Mouse (Mus musculus) forelimb bud, embryonic 11.5 days (tissue): ENCODE measurements around the gene Cd300lb.

ENCODE experiments used
- DNase-seq: peaks from one replicate; pipeline ENCODE4 v3.0.0-alpha.2; 2012; ENCODE audit warnings: low read depth, low spot score

The Cd300lb gene

GRCm38 (mm10) chr11:114884380-114885100 is 49.6 kb downstream of the Cd300lb start:
- no peak for DNase-seq

- no peak for DNase-seq
Observed at GRCm38 (mm10) chr11:114883251-114883789, 50.9 kb downstream of the Cd300lb start.

- peak; percentile 35 for DNase-seq
Observed at GRCm38 (mm10) chr11:114880589-114880988, 53.6 kb downstream of the Cd300lb start.

GRCm38 (mm10) chr11:114880185-114880584 is 54.0 kb downstream of the Cd300lb start:
- DNase-seq, result no peak

- no peak for DNase-seq
Observed at GRCm38 (mm10) chr11:114879666-114880065, 54.5 kb downstream of the Cd300lb start.

GRCm38 (mm10) chr11:114877145-114877544 is 57.0 kb downstream of the Cd300lb start:
- peak; percentile 42 for DNase-seq

- no peak for DNase-seq
Observed at GRCm38 (mm10) chr11:114876621-114877020, 57.6 kb downstream of the Cd300lb start.

GRCm38 (mm10) chr11:114876176-114876575 is 58.0 kb downstream of the Cd300lb start:
- no peak for DNase-seq

GRCm38 (mm10) chr11:114875301-114875801 is 58.8 kb downstream of the Cd300lb start:
- peak; percentile 42 for DNase-seq

- DNase-seq, result no peak
Observed at GRCm38 (mm10) chr11:114874226-114875145, 59.7 kb downstream of the Cd300lb start.

GRCm38 (mm10) chr11:114873022-114873817 is 61.0 kb downstream of the Cd300lb start:
- DNase-seq, result no peak
